Mouse (Mus musculus): ENCODE measurements around the gene Csf1.
"Not testable (repeated sequence)": the region's sequence is repeated elsewhere in the genome, so short reads cannot be mapped to it uniquely, and the experiment has no call there.

The Csf1 gene

DNA sequence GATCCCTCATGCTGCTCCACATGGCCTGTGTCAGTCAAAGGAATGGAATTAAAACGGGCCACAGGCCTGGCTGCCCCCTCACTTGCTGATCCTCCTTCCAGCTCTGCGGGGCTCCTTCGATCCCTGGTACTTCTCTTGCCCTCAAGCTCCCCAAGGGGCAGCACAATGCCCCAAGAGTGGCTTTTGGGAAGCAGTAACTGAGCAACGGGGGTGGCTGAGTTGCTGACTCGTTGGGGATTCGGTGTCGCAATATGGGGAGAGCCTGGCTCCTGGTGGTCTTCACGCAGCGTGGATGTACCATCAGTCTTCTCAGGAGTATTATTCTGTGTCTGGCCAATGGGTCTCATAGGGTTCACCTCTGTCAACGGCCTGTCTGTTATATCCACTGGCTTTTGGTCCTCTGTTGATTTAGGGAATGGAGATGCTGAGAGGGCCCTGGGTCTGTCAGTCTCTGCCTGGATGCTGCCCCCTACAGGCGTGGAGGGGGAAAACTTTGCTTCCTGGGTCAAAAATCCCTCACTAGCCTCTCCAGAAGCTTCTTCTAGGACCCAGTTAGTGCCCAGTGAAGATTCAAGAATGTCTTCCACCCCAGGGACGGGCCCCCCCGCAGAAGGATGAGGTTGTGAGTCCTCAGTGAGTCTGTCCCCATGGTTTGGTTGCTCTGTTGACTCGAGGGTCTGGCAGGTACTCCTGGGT, 11.9 kb downstream of the Csf1 start:
- no peak for DNase-seq (ENCODE audit: low spot score in 2 of 2)

- no peak for DNase-seq (ENCODE audit: low spot score in 2 of 2)
These were observed 14.2 kb downstream of the Csf1 start for GRCm38 (mm10) chr3:107746026-107746425.

DNA sequence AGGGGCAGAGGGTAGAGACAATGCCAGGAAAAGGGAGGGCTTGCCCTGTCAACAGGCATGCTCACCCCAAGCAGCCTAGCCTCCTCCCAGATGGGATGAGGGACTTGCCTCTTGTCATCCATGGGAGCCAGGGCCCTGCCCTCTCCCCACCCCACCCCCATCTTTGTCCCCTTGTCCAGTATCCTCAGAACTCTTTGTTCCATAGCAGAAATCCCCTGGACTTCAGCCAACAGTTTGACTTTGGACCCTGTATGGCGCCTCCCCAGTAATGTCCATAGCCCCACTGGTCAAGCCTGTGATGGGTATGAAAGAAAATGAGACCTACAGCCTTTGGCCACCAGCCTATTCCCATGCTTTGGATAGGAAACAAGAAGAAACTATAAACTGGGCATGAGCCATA, 16.6 kb downstream of the Csf1 start:
- no peak for DNase-seq (ENCODE audit: low spot score in 2 of 2)

DNA sequence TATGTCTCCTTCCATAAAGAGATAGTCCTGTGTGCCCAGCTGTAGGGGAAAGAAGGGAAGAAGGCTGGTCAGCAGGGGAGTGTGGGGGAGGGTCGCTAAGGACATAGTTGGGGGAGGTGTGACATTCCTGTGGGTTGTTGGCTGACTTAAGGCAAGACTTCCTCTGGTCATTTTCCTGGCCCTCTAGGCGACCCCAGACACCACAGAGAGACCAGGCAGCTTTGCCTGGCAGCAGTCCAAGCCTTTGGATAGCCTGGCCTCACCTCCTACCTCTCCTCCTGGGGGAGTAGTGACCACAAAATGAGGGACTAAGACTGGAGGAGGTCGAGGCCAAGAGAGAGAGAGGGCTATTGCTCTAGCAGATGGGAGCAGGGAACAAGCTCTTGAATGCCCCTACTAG, 17.2 kb downstream of the Csf1 start:
- DNase-seq (ENCODE audit: low spot score in 2 of 2) = no peak

- no peak for DNase-seq (ENCODE audit: low spot score in 2 of 2)
These were observed 18.1 kb downstream of the Csf1 start for GRCm38 (mm10) chr3:107742071-107742710.

DNA sequence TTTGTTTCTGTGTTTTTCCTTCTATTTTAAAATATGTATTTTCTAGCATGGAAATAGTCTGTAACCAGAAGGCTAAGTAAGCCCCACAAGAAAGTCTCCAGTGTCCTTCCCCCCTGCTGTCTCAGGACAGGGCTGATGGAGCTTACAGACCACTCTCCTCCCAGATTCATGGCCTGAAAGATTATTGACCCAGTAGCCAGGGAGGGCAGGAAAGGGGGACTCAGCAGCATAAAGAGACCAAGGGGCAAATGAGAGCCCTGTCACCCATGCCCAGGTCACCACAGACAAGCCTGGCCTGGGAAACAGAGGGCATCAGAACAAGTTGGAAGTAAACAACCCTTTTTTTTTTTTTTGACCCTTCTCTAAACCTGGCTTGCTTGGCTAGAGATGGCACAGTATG, 18.9 kb downstream of the Csf1 start:
- DNase-seq (ENCODE audit: low spot score in 2 of 2) = no peak

DNA sequence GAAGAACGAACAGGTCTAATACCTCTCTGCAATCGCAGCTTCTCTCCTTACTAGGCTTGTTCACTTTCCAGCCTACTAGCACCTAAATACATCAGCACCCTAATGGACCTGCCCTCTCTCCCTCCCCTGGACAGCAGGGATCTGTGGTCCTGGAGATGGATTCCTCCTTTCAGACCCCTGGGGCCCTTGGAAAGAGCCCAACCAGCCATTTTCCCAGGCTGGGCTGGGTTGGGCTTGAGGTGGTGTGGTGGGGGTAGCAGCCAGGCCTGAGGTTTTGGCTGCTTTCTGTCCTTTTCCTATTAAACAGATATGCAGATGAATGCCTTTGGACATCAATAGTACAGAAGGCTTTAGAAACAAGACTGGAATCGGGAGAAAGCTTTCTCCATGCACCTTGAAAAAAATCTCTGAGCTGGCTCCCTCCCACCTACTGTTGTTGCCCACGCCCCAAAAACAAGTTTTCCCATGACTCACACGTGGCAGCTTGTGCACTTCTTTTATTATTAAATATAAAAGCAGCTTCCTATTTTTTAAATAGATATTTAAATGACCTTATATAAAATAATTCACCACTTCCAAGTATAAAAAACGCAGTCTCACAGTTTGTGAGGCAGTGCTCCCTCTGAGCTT, 19.6 kb downstream of the Csf1 start:
- no peak for DNase-seq (ENCODE audit: low spot score in 2 of 2)

- DNase-seq (ENCODE audit: low spot score in 2 of 2) = no peak
These were observed 20.3 kb downstream of the Csf1 start for GRCm38 (mm10) chr3:107739966-107740365.

- no peak for DNase-seq (ENCODE audit: low spot score in 2 of 2)
These were observed 20.8 kb downstream of the Csf1 start for GRCm38 (mm10) chr3:107739456-107739855.

GRCm38 (mm10) chr3:107738620-107739019, 21.6 kb downstream of the Csf1 start:
- DNase-seq (ENCODE audit: low spot score in 2 of 2) = no peak

- no peak for DNase-seq (ENCODE audit: low spot score in 2 of 2)
These were observed 22.6 kb downstream of the Csf1 start for GRCm38 (mm10) chr3:107737609-107738190.

- not testable (repeated sequence) for DNase-seq (ENCODE audit: low spot score in 2 of 2)
These were observed 24.6 kb downstream of the Csf1 start for GRCm38 (mm10) chr3:107735620-107736019.

DNA sequence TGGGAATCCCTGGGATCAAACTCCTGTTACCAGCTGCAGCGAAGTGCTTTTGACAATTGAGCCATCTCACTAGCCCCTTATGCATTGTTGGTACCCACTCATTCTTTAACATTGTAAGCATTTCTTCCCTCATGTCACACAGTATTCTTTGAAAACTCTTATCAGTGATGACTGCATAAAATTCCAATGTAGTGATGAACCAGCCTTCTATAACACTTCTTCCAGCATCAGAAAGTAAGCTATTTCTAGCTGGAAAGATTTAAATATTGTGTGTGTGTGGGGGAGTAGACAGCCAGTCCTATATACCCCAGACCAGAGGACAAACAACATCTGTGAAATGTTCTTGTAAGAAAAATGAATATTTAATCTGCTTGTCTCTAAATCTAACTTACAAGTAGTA, 26.9 kb downstream of the Csf1 start:
- no peak for DNase-seq (ENCODE audit: low spot score in 2 of 2)

DNA sequence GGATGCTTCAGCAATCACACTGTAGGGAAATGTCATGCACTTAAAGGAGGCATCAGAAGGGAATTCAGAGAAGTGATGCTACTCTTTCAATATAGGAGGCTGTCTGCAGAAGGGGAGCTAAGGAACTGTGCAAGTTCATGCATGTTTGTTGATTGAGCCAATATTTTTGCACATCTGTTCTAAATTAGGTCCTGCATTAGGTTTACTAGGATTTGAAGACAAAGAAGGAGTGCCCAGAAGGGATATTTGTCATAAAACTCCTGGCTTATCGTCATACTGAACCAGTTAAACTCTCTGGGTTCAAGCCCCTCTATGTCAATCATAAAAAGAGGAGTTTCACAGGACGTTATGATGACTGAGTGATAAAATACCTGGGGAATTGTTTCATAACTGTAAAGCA, 30.0 kb downstream of the Csf1 start:
- no peak for DNase-seq (ENCODE audit: low spot score in 2 of 2)

DNA sequence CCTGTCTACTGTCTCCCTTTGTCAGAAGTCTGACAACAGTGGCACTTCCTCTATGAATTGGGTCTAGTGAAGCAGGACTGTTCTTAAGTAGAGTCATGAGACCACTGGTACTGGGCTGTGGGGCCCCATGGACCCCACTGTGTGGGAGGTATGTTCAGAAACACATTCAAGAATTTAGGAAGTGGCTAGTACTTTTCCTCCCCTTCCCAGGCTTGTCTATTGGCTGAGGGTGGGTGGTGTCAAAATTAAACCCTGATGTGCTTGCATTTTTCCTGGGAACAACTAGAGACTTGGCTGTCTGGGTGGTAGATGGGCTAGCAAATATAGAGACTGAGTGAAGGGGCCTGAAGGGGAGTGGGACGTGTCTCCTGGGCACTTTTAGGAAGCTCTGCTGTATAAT, 31.8 kb downstream of the Csf1 start:
- no peak for DNase-seq (ENCODE audit: low spot score in 2 of 2)

GRCm38 (mm10) chr3:107715971-107716370, 44.3 kb downstream of the Csf1 start:
- DNase-seq (ENCODE audit: low spot score in 2 of 2) = no peak

DNA sequence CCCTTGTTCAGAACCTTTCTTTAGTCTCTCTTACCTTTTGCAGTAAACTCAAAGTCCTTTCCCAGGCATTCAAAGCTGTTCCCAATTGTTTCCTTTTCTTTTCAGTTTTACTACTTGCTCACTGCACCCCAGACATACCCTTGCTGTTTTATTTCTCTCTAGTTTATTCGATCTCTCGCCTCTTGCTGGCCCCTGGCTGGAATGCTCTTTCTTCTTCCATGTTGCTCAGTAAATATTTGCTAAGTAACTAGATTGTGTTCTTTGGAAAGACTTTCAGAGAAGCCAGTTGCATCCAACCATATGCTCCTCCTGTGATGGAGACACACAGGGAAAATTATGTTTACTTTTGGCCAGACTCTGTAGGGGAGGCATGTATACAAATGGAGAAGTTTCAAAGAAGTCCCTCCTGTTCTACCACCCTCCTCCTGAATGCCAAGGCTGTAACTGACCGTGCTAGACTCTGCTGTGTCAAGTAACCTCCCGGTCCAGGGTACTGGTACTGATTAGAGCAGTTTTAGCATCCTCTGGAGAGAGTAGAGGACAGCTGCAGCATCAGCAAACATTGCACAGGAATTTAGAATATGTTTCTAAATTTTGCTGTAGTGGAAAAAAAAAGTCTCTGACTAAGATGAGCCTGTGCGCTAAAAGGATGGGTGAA, 45.9 kb downstream of the Csf1 start:
- no peak for DNase-seq (ENCODE audit: low spot score in 2 of 2)

DNA sequence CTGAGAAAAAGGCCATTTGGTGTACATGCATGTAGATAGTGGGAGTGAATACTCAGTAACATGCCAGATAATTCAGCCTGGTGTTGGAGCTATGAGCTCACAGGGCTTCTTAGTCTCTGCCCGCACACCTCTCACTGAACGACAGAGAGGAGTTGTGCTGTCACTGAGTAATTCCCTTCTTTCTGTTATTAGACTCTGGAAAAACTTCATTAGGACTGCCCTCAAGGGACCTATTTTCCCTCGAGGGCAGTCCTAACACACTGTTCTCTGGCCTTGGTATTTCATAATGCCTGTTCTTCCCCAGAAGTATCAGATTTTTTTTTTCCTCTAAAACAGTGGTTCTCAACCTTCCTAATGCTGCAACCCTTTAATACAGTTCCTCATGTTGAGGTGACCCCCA, 48.2 kb downstream of the Csf1 start:
- DNase-seq (ENCODE audit: low spot score in 2 of 2) = no peak

GRCm38 (mm10) chr3:107709156-107709555, 51.1 kb downstream of the Csf1 start:
- no peak for DNase-seq (ENCODE audit: low spot score in 2 of 2)

DNA sequence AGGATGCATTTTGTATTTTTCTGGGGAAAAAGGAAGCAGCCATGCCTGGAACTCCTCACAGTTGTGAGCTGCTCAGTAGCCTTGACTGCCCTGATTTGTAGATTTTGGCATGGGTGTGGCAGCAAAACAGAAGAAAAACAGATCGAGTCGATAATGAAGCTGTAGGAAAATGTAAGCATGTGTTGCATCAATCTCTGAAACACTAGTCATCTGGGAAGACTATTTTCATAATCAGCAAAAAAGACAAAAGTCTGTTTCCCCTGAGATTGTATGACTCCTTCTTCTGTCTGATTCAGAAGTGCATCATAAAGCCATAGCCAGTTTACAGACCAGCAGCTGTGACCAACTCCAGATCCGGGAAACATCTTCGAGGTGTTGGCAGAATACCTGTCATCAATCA, 53.0 kb downstream of the Csf1 start:
- DNase-seq (ENCODE audit: low spot score in 2 of 2) = no peak

GRCm38 (mm10) chr3:107706164-107706563, 54.1 kb downstream of the Csf1 start:
- no peak for DNase-seq (ENCODE audit: low spot score in 2 of 2)

DNA sequence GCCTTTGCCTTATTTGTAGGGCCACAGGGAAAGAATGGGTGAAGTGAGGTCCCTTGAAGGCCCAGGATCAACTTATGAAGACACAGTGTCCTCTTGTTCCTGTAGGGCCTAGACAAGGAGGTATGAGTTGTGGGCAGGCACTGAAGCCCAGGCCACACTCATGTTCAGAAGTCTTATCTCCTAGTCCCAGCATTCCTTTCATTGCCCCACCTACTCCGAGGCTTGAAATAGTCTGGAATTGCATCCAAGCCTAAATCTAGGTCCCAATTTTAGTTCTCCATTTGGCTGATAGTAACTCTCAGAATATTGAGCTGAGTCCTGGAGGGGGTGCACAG, 55.9 kb downstream of the Csf1 start:
- no peak for DNase-seq (ENCODE audit: low spot score in 2 of 2)

Measured in frontal cortex, postnatal 10 days (tissue).